Mouse (Mus musculus) G1E-ER4 (cell line): ENCODE results near the gene Fermt2. TPM values are rescaled to one million over a fixed set of nuclear protein-coding genes. Genes with fewer than 3 reads are reported as not detected.

Experiments
- GATA1 ChIP-seq: IDR thresholded peaks from one replicate; pipeline ENCODE4 v1.8.0; 2012; ENCODE audit warnings: low read length, inconsistent platforms
- polyA plus RNA-seq: library from polyadenylated mRNA; stranded (reverse); fragments of >175 nt; gene quantifications from 2 replicates; pipeline ENCODE4 v1.2.3, GENCODE M21; 2012

The Fermt2 gene
- polyA plus RNA-seq, 1 experiment = not detected

DNA sequence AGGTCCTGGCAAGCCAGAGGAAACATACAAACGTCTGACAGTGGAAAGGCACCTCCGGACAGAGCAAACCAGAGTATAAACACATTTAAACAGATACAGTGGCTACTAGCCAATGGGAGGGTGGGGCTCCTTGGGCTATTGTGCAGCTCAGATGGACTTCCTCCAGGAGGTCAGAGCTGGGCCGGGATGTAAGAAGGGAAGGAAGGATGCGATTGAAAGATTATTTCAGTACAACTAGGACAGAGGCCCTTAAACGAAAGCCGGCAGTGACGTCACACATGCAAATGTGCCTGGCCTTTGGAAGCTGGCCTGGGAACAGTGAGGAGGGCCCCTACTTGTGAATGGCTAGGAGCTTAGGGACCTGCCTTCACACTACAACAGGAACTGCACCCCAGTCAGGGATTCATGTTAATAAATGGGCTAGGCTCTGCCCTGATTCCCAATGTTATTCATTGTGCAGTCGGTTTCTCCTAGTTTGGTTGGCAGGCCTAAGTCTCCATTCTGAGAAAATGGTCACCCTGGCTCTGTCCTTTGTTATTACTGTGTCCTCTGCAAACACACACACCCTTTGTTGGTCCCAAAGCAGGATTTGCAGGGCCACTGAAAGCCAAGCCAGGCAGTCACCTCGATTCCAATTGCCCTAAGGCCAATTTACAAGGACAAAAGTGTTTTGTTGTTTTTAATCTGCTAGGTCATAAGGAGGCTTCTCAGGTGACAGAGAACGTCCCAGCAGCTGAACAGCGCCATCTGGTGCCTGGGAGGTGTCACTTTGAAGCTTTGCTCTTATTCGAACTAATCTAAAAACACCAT lies 9.9 kb upstream of the Fermt2 start:
- TF ChIP-seq GATA1 = no peak

GRCm38 (mm10) chr14:45530364-45531345 lies 737 bp upstream of the Fermt2 start:
- TF ChIP-seq GATA1 = no peak

GRCm38 (mm10) chr14:45528861-45529260 lies 1.1 kb downstream of the Fermt2 start:
- no peak for TF ChIP-seq GATA1

DNA sequence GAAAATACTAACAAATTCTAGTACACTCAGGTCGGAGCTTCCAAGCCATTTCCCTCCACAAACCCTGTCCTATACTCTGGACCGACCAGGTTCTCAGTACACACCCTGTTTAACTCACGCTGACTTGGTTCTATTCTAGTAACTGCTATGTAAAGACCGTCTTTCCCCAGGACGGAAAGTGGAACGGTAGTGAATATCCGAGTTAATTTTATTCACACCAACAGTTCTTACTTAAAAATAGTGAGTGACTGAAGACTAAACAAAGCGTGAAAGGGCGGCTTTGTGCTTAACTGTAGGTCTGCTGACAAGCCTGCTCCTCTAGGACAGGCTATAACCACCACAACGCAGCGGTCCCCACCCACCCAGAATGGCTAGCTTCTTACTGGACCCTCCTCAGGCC lies 14.1 kb downstream of the Fermt2 start:
- no peak for TF ChIP-seq GATA1

DNA sequence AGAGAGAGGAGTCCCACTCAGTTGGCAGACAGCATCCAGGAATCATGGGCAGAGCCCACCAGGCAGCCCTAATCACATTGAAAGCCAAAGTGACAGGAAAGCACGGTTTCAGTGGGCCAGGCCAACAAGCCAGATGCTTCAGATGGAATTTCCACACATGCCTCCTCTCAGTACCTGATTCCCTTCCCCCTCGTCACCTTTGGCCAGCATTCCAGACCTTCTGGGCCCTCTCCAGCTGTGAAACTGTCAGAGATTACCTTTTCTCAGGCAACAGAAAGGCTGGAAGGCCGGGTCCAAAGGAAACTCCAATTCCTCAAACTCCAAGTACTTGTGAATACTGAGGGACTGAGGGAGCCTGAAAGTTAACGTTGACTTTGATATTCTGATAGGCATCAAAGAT lies 19.1 kb downstream of the Fermt2 start:
- no peak for TF ChIP-seq GATA1

- TF ChIP-seq GATA1 = no peak
Observed at GRCm38 (mm10) chr14:45507923-45508322, 22.0 kb downstream of the Fermt2 start.

- no peak for TF ChIP-seq GATA1
Observed at GRCm38 (mm10) chr14:45507447-45507846, 22.5 kb downstream of the Fermt2 start.

DNA sequence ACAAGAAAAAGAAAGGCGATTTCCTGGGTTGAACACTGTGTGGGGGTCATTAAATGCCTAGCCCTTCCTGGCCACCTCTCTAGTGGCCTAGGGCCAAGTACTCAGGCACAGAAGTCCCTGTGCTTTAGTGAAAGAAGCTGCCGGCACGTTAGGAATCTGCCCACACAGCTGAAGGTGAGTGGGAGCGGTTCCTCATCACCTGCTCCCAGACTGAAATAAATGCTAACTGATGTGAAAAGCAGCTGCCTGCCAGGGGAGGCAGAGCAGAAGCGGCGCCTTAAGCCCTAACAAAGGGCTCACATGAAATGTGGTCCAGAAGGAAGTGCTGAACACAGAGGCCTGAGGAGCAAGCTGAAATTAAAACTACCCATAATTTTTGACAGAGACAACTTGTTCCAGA lies 22.9 kb downstream of the Fermt2 start:
- no peak for TF ChIP-seq GATA1

- no peak for TF ChIP-seq GATA1
Observed at GRCm38 (mm10) chr14:45506165-45506564, 23.8 kb downstream of the Fermt2 start.

DNA sequence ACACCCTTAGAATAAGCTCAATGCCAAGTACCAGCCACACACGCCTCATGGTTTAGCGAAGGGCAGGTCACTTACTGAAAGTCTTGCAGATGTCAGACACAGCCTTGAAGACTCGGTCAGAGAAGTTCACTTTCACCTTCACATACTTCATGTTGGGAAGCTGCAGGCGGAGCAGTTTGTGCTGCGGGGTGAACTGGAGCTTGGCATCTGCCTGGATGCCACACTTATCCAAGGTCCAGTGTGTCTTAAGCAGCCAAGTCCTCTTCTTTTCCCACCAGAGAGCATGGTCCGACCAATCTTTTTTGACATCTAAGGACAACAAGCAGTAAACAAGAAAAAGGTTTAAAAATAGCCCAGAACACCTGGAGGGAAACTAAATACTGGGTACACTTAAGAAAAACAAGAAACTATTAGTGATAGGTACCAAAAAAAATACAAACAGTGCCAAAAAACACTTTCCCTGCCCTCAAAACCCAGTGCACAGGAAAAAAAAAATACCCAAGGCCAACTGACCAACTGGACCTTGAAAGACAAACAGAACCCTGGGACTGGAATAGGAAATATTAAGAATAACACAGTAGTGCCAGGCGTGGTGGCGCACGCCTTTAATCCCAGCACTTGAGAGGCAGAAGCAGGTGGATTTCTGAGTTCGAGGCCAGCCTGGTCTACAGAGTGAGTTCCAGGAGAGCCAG lies 25.4 kb downstream of the Fermt2 start:
- TF ChIP-seq GATA1 = no peak

GRCm38 (mm10) chr14:45503934-45504333 lies 26.0 kb downstream of the Fermt2 start:
- TF ChIP-seq GATA1 = no peak

DNA sequence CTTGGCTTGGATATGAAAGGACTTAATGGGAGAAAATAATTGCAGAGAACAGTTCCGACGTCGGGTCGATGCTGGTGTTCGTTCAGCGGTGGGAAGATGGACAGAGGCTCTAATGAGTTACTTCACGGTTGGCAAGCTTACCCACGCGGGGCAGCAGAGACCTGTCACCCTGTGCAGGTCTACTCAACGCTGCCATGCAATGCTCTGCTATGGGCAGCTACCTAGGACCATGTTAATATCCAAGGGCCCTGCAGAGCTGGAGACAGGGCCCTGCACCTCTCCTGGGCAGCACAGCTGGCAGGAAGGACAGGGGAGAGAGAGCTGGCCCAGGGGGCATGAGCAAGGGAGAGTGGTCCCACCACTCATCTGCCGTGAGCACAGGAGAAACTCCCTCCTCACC lies 29.9 kb downstream of the Fermt2 start:
- TF ChIP-seq GATA1 = no peak

- no peak for TF ChIP-seq GATA1
Observed at GRCm38 (mm10) chr14:45497116-45497515, 32.8 kb downstream of the Fermt2 start.

DNA sequence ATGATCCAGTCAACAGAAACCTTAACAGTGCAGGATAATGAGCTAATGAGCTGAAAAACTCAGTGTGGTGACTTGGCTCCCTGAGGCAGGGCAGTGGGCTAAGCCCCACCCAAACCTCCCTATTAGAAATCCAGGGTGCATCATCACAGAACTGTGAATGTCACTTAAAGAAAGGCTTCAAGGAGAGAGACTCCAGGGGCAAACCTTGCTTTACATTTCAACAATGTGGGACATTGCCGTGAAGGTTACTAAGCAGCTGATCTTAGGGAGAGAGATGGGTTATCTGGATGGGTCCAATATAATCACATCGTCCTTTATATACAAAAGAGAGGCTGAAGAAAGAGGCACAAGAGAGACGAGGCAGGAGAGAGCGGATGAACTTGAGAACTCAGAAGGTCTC lies 36.0 kb downstream of the Fermt2 start:
- no peak for TF ChIP-seq GATA1

GRCm38 (mm10) chr14:45492668-45493067 lies 37.2 kb downstream of the Fermt2 start:
- no peak for TF ChIP-seq GATA1

DNA sequence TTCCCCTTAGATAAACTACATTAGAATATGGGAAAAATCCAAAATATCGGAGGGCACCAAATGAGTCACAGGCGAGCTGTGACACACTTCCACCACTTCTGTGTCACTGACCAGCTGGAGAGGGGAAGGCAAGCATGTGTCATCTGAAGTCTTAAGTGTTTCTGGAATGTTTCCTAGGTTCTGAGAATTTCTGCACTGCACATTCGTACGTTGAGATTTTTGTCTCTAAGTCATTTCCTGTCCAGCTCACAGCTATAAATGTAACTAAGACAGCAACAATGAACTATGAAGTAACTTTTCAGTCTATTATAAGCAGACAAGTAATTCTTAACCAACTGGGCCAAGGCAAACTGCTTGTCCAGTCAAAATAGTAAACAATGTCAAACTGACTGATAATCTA lies 37.9 kb downstream of the Fermt2 start:
- no peak for TF ChIP-seq GATA1
